Mouse (Mus musculus) gastrocnemius, postnatal 14 days (tissue): ENCODE measurements around the gene Kazn. TPM values are rescaled to one million over a fixed set of nuclear protein-coding genes. Genes with fewer than 3 reads are reported as not detected.

Experiments used
- DNase-seq: peaks from one replicate; pipeline ENCODE4 v3.0.0; 2021; ENCODE audit warnings: mixed read lengths
- intact Hi-C: fragments of 180-260 bp; cut with DNase I; formaldehyde crosslinking; loops from one replicate; pipeline ENCODE4 v1.15.1; 2025; ENCODE audit warnings: low total_unique reads
- total RNA-seq, 2 experiments: library from RNA; stranded (reverse); gene quantifications; 2 replicates each; pipeline ENCODE4 v1.2.3; 2021

Kazn gene
- total RNA-seq, 2 experiments from 2014 or later = 3.3 to 6.7 TPM

DNA sequence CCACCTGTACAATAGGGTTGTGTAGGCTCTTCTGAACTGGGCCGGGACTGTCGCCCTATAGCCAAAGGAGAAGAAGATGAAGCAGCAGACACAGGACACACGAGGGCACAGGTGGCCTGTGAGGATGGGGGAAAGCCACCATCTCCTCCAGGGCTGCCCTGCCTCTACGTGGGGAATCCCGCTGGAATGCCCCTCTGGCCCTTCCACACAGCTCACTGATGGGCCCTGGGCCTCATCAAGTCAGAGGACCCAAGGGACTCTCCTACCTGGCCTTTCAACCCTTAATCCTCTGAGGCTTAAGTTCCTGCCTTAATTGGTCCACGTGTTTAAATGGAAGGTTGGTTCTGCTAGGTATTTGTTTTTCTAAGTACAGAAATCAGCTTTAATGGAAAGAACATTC is 95.9 kb downstream of the Kazn start:
- intact Hi-C loops = loop anchor here (5.0 kb wide), 1 partner anchor 136 kb away; no protein-coding TSS in a partner anchor
- DNase-seq = no peak

DNA sequence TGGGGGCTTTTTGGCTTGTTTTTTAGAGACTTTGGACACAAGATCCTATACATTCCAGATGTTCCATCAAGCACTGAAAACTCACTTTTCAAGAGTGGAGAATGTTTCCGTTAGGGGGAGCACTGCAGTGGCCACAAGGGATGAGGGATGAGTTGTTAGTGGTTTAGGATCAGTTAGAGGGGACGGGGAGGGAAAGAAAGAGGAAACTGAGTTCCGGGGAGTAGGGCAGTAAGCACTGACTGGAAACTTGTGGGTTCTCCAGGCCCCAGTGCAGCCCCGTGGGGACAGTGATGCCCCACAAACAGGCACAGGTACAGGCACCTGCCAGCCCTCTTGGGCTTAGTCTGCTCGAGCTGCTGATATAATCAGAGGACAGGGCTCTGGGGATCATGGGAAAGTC is 99.5 kb downstream of the Kazn start:
- DNase-seq = no peak
- intact Hi-C loops = loop anchor here (5.0 kb wide), 1 partner anchor 132 kb away; no protein-coding TSS in a partner anchor

DNA sequence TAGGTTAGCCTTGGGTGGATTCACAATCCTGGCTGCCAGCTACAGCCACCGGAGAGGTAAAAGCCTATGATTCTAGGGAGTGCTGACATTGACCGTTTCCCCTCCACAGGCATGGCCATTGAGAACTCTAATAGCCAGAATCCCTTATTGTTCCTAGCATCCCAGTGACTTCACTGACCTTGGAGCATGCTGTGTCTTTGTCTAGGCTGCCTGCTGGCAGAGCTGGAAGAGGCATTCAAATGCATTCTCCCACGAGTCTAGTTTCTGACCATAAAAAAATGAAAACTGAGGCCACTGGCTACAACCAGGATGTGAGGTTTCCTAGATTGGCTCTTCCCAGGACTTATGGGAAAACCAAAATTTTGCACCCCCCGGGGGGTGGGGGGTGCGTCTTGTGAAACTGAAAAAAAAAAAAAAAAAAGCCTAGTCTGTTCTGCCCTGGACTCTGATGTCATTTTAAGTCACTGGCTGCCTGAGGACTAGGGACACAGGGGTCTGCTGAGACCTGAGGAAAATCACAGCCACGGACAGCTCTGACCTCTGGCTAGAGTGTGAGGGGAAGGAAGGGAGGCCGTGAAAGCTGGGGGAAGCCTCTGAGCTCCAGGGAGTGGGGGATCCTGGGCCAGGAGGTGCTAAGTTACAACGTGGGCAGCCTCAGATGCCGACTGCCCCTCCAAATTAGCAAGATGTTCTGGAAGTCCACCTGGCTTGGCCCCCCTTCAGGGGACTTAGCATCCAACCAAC is 100.7 kb downstream of the Kazn start:
- intact Hi-C loops = no loop called here
- DNase-seq = no peak

- intact Hi-C loops = loop anchor here (2.0 kb wide), 1 partner anchor 22 kb away; no protein-coding TSS in a partner anchor
These were observed 102.3 kb downstream of the Kazn start for GRCm38 (mm10) chr4:142136766-142137503.

DNA sequence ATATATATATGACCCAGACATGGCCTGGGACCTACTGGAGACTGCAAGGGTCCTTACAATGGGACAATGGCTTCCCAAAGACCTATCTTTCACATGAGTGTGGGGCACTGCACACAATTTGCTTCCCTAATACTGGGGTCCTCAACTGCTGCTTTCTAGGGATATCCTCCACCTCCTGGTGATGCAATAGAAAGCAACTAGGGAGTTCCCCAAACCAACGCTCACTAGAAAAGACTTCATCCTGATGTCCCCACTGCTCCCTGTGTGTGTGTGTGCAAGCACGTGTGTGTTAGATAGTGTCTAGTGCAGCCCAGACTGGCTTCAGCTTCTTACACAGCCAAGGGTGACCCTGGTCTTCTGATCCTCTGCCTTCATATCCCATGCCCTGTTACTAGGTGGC is 103.7 kb downstream of the Kazn start:
- intact Hi-C loops = no loop called here
- DNase-seq = no peak

More at GRCm38 (mm10) chr4:142136766-142137503, 102.3 kb downstream of the Kazn start:
- DNase-seq = no peak

- intact Hi-C loops = no loop called here
- DNase-seq = no peak
These were observed 109.0 kb downstream of the Kazn start for GRCm38 (mm10) chr4:142130162-142130561.

- intact Hi-C loops = no loop called here
- DNase-seq = no peak
These were observed 111.9 kb downstream of the Kazn start for GRCm38 (mm10) chr4:142127275-142127788.

DNA sequence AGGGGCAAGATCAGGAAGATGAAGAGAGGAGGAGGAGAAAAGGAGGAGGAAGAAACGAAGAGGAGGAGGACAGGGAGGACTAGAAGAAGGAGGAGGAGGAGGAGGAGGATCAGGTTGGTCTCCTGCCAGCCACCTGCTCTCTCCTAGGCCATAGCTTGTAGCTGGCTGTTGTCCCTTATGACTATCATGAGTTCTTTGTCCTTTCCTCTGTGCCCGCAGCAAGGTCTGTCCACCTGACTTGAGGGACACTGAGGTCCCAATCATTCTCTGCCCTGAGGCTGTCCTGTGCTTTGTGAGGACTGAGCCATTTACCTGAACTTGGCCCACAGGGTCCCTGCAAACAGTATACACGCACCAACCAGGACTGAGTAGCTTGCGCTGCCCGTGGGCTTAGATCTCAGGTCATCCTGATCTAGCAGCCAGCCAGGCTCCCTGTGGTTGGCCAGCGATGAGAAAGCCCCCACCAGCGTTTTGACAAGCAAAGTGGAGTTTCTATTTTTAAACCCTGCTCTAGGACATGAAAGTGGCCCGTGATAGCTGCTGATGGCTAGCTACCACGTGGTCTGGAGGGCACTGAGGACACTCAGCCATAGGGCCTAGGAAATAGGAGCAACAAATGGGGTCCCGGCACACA is 112.4 kb downstream of the Kazn start:
- intact Hi-C loops = no loop called here
- no peak for DNase-seq

GRCm38 (mm10) chr4:142121164-142121563 is 118.0 kb downstream of the Kazn start:
- intact Hi-C loops = no loop called here
- no peak for DNase-seq

- no peak for DNase-seq
- intact Hi-C loops = no loop called here
These were observed 120.7 kb downstream of the Kazn start for GRCm38 (mm10) chr4:142118522-142118921.

DNA sequence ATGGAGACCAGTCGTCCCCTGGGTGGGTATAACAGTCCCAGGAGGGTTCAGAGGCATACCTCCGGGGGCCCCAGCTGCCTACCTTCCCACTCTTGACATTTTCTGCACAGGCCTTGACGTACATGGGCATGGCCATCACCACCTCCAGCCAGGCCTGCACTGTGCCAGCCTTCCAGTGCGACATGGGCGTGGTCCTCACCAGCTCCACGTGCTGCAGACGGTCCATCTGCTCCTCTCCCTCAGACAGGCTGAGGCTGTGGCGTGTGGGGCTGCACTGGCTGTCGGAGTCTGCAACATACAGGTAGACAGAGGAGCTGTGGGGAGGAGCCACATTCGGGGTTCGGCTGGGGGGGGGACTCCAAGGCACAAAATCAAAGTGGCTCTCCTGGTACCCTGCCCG is 121.2 kb downstream of the Kazn start:
- DNase-seq = no peak
- intact Hi-C loops = no loop called here

DNA sequence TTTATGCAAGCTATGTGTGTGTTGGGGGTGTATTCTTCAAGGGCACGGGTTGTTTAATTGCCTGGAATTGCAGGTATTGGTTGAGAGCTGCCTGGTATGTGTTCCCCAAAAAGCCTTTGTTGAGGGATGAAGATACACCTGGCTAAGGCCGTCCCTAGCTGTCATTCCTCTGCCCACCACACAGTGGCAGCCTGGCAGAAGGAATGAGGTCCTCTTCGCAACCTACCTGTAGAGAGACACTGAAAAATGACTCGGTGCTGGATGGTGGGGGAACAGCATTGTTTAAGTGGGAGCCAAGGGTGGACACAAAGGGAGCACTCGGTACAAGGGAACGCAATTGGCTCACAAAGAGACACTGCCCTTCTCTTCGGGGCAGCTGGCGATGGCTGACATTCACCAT is 125.9 kb downstream of the Kazn start:
- no peak for DNase-seq
- intact Hi-C loops = no loop called here

GRCm38 (mm10) chr4:142103081-142103671 is 136.0 kb downstream of the Kazn start:
- intact Hi-C loops = loop anchor here (5.0 kb wide), 1 partner anchor 96 kb away; no protein-coding TSS in a partner anchor
- no peak for DNase-seq

- DNase-seq = peak; percentile 80
- intact Hi-C loops = no loop called here
These were observed 140.9 kb downstream of the Kazn start for GRCm38 (mm10) chr4:142098303-142098702.

- DNase-seq = peak; percentile 69
- intact Hi-C loops = no loop called here
These were observed 141.3 kb downstream of the Kazn start for GRCm38 (mm10) chr4:142097871-142098270.

- intact Hi-C loops = no loop called here
- DNase-seq = peak; percentile 92
These were observed 143.5 kb downstream of the Kazn start for GRCm38 (mm10) chr4:142095513-142096241.

- intact Hi-C loops = no loop called here
- DNase-seq = no peak
These were observed 144.8 kb downstream of the Kazn start for GRCm38 (mm10) chr4:142094386-142094785.

DNA sequence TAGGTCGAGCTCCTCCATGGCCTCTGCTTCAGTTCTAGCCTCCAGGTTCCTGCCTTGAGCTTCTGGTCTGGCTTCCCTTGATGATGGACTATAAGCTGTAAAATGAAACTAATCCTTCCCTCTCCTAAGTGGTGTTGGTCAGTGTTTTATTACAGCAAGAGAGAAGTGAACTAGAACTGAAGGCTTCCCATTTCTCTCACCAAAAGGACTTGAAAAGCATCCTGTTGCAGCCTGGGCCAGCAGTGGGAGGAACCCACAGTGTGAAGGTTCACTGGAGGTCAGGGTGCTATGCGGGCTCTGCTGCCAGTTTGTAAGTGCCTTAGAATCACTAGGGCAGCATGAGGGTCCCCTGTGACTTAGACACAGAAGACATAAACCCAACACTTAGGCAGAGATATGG is 148.1 kb downstream of the Kazn start:
- intact Hi-C loops = no loop called here
- no peak for DNase-seq

GRCm38 (mm10) chr4:142089966-142090365 is 149.2 kb downstream of the Kazn start:
- intact Hi-C loops = loop anchor here (5.0 kb wide), 1 partner anchor 48 kb away; no protein-coding TSS in a partner anchor
- no peak for DNase-seq
